Mouse (Mus musculus) right cerebral cortex, postnatal 10 days (tissue): ENCODE measurements around the gene Vamp5.

Experiments
- DNase-seq, 2 experiments: peaks; one replicate each; pipeline ENCODE4 v3.0.0; 2021; ENCODE audit warnings: low spot score in 2 of 2

Vamp5 gene

GRCm38 (mm10) chr6:72389941-72390771, 9.9 kb upstream of the Vamp5 start, which contains the start of gene Vamp8:
TSS of gene Vamp8 (minus strand) at chr6:72390703.
- DNase-seq, result peak; percentile 48 to 56

- DNase-seq, result no peak
Measured at GRCm38 (mm10) chr6:72389471-72389940, 9.2 kb upstream of the Vamp5 start.

GRCm38 (mm10) chr6:72388791-72389329, 8.6 kb upstream of the Vamp5 start:
- DNase-seq, result no peak

- DNase-seq, result no peak
Measured at GRCm38 (mm10) chr6:72388266-72388665, 8.0 kb upstream of the Vamp5 start.

GRCm38 (mm10) chr6:72387816-72388215, 7.5 kb upstream of the Vamp5 start:
- no peak for DNase-seq

GRCm38 (mm10) chr6:72386561-72386960, 6.3 kb upstream of the Vamp5 start:
- no peak for DNase-seq

- DNase-seq, result no peak
Measured at GRCm38 (mm10) chr6:72385258-72385657, 5.0 kb upstream of the Vamp5 start.

GRCm38 (mm10) chr6:72383952-72384351, 3.7 kb upstream of the Vamp5 start:
- DNase-seq, result no peak

GRCm38 (mm10) chr6:72383142-72383820, 3.0 kb upstream of the Vamp5 start:
- no peak for DNase-seq

- DNase-seq, result no peak
Measured at GRCm38 (mm10) chr6:72382494-72382893, 2.2 kb upstream of the Vamp5 start.

GRCm38 (mm10) chr6:72379377-72380130, 714 bp downstream of the Vamp5 start:
- no peak for DNase-seq

- DNase-seq, result no peak
Measured at GRCm38 (mm10) chr6:72378510-72379234, 1.6 kb downstream of the Vamp5 start.

- DNase-seq, result no peak
Measured at GRCm38 (mm10) chr6:72374820-72375563, 5.3 kb downstream of the Vamp5 start.

- no peak for DNase-seq
Measured at GRCm38 (mm10) chr6:72374206-72374605, 6.1 kb downstream of the Vamp5 start.

- no peak for DNase-seq
Measured at GRCm38 (mm10) chr6:72373184-72373583, 7.1 kb downstream of the Vamp5 start.

GRCm38 (mm10) chr6:72371571-72371970, 8.7 kb downstream of the Vamp5 start:
- no peak for DNase-seq

GRCm38 (mm10) chr6:72371147-72371546, 9.1 kb downstream of the Vamp5 start:
- DNase-seq, result peak; percentile 64 to 68

- no peak for DNase-seq
Measured at GRCm38 (mm10) chr6:72370091-72370490, 10.2 kb downstream of the Vamp5 start.

GRCm38 (mm10) chr6:72369557-72369956, 10.7 kb downstream of the Vamp5 start:
- DNase-seq, result no peak

GRCm38 (mm10) chr6:72367460-72367974, 12.8 kb downstream of the Vamp5 start:
- DNase-seq, result no peak
